Mouse (Mus musculus) ES-Bruce4 (cell line): Measurements from ENCODE around the gene Lsg1. TPM values are rescaled to one million over a fixed set of nuclear protein-coding genes. Genes with fewer than 3 reads are reported as not detected.

Experiments used
- H3K27ac ChIP-seq: 2 replicates; pipeline ENCODE4 v1.5.1; 2012; ENCODE audit warnings: low read length, inconsistent platforms; ENCODE audit not compliant: insufficient read depth
- H3K27me3 ChIP-seq: 2 replicates; pipeline ENCODE4 v1.6.1; 2012; ENCODE audit warnings: mild to moderate bottlenecking, low read length, inconsistent platforms; ENCODE audit not compliant: control insufficient read depth, poor library complexity, insufficient read depth, severe bottlenecking
- H3K36me3 ChIP-seq: 2 replicates; pipeline ENCODE4 v1.6.1; 2012; ENCODE audit warnings: inconsistent platforms, mild to moderate bottlenecking, low read length, moderate library complexity; ENCODE audit not compliant: control insufficient read depth, poor library complexity, insufficient read depth, severe bottlenecking
- H3K4me1 ChIP-seq: one replicate; pipeline ENCODE4 v1.8.1; 2011; ENCODE audit warnings: low read length; ENCODE audit not compliant: control insufficient read depth, insufficient read depth
- H3K4me3 ChIP-seq: 2 replicates; pipeline ENCODE4 v1.5.1; 2011; ENCODE audit warnings: low read depth, mild to moderate bottlenecking, low read length
- H3K9ac ChIP-seq: 2 replicates; pipeline ENCODE4 v1.6.1; 2012; ENCODE audit warnings: low read depth, mild to moderate bottlenecking, inconsistent platforms; ENCODE audit not compliant: poor library complexity, severe bottlenecking
- H3K9me3 ChIP-seq: replicated peaks from 2 replicates; pipeline ENCODE4 v1.6.1; 2012; ENCODE audit warnings: mild to moderate bottlenecking, low read length, inconsistent platforms; ENCODE audit not compliant: control insufficient read depth, poor library complexity, insufficient read depth, severe bottlenecking
- CTCF ChIP-seq: IDR thresholded peaks from one replicate; pipeline ENCODE4 v1.8.1; 2011; ENCODE audit warnings: low read depth, low read length
- EP300 ChIP-seq: IDR thresholded peaks from 2 replicates; pipeline ENCODE4 v1.6.1; 2011; ENCODE audit warnings: low read depth, low read length; ENCODE audit not compliant: insufficient read depth
- POLR2A ChIP-seq: IDR thresholded peaks from one replicate; pipeline ENCODE4 v1.8.1; 2011; ENCODE audit warnings: low read length; ENCODE audit not compliant: insufficient read depth
- polyA plus RNA-seq: library from polyadenylated mRNA; stranded (reverse); fragments of >200 nt; gene quantifications from 2 replicates; pipeline ENCODE4 v1.2.4, GENCODE M21; 2011; ENCODE audit warnings: low read depth; ENCODE audit not compliant: missing spikeins, insufficient read depth, insufficient read length

Lsg1 gene
- polyA plus RNA-seq, 1 experiment = 73.3 TPM

DNA sequence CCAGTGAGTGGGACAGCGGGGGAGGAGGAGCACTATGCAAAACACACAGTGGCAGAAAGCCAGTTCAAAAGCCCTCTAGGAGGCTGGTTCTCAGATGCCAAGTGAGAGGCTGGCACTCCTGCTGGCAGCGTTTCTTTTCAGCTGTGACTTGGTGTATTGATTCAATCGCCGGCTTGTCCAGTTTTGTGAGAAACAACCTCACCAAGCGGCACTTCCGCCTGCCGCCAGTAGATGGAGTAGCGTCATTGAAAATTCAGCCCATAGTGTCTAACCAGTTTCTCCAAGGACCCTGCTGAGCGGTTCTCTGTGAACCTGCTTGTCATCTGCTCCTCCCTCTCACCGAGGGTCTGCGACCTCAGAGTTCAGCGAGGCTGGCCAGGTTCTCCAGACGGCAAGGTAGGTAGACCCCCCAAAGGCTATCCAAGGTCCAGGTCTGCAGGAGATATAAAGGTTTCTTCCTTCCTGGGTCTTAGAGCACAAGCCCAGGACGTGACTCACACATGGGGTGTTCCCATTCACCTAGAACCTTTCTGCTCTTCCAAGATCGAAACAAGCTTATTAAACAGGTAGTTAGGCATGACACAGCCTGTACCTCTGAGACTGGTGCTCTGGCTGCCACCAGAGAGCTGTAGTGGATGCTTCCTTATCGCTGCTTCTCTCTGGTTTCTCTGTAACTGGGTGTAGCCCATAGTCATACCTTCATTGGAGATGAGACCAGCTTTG is 9.7 kb upstream of the Lsg1 start:
- no peaks in the 10 kb centered on the region for H3K27me3 ChIP-seq
- TF ChIP-seq POLR2A (no peak), EP300 (peak; percentile 62; the same call in 1 of the 2 replicates), CTCF (peak; percentile 96)
- no peaks in the 10 kb centered on the region for H3K36me3 ChIP-seq
- no peak overlapping the region for H3K4me3 ChIP-seq
- no peak overlapping the region for H3K9ac ChIP-seq
- H3K27ac ChIP-seq = no peak overlapping the region
- no peaks in the 10 kb centered on the region for H3K4me1 ChIP-seq
- no peaks in the 10 kb centered on the region for H3K9me3 ChIP-seq

DNA sequence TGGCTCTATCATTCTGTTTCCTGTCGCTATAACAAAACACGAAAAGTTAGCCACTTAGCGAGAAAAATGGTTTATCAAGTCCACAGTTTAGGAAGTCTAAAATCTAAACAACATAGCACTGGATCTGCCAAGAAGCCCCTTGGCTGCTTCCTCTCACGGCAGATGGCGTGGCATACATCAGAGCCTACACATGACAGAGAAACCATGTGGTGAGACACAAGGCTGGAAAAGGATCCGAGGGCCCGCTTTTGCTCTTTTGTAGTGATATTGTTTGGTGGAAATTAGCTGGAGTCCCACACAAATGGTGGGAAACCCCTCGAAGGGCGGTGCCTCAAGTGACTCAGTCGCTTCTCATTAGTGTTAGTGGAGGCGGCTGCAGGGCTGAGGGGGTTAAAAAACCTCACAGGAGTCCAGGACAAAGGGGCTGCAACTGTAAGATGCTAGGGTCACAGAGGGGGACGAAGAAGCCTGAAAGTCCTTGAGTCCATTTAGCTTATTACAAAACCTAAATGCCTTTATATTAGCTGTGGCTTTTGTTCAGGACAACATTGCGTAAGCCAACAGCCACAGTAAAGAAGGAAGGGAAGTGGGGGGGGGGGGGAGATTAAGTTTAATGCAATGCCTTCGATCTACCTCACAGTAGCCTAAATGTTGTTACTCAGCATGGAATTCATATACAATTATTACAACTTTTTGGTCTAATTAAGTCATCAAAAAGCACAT is 8.6 kb upstream of the Lsg1 start:
- H3K4me3 ChIP-seq = no peak overlapping the region
- H3K9me3 ChIP-seq = no peaks in the 10 kb centered on the region
- H3K27ac ChIP-seq = no peak overlapping the region
- no peak overlapping the region for H3K9ac ChIP-seq
- H3K27me3 ChIP-seq = no peaks in the 10 kb centered on the region
- TF ChIP-seq EP300 (no peak), POLR2A (no peak), CTCF (no peak)
- no peaks in the 10 kb centered on the region for H3K36me3 ChIP-seq
- H3K4me1 ChIP-seq = no peaks in the 10 kb centered on the region

DNA sequence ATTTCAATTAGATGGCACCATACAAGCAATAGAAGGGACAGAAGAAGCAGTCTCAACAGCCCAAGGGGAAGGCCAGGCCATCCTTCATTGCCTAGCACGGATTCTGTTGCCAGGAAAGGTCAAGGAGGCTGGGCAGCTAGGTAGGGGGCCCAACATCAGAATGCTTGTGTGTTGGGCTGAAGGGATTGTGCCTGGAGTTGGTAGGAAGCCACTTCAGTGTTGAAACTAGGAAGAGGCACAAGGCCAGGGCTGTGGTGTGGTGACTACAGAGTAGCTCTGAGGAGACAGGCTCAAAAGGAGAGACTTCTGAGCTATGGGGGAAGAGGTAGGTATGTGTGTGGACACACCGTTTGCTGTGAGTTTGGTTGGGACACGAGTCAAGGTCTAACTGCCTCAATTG is 8.0 kb upstream of the Lsg1 start:
- H3K36me3 ChIP-seq = no peaks in the 10 kb centered on the region
- H3K27me3 ChIP-seq = no peaks in the 10 kb centered on the region
- no peak overlapping the region for H3K4me3 ChIP-seq
- H3K27ac ChIP-seq = no peak overlapping the region
- no peak overlapping the region for H3K9ac ChIP-seq
- no peaks in the 10 kb centered on the region for H3K4me1 ChIP-seq
- no peaks in the 10 kb centered on the region for H3K9me3 ChIP-seq
- no peak for TF ChIP-seq POLR2A
- TF ChIP-seq EP300 = no peak
- no peak for TF ChIP-seq CTCF

DNA sequence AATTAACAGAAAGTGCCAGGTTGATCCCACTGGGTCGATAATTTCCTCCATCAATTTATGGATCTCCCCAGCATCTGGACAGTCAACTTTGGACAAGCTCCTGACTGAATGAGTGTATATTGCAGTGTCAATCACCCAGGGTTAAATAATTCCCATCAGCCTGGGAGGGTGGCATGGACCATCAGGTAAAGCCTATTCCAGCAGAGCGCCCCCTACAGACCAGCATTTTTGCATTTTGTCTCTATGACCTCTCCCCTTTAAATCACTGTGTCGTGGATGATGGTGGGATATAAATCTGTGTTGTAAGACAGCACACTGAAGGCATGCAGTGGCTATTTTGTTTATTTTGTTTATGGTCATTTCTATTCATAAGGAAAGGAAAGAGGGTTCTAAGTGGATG is 4.6 kb upstream of the Lsg1 start:
- H3K27ac ChIP-seq = no peak overlapping the region
- no peak for TF ChIP-seq EP300
- TF ChIP-seq POLR2A = no peak
- TF ChIP-seq CTCF = peak; percentile 50

DNA sequence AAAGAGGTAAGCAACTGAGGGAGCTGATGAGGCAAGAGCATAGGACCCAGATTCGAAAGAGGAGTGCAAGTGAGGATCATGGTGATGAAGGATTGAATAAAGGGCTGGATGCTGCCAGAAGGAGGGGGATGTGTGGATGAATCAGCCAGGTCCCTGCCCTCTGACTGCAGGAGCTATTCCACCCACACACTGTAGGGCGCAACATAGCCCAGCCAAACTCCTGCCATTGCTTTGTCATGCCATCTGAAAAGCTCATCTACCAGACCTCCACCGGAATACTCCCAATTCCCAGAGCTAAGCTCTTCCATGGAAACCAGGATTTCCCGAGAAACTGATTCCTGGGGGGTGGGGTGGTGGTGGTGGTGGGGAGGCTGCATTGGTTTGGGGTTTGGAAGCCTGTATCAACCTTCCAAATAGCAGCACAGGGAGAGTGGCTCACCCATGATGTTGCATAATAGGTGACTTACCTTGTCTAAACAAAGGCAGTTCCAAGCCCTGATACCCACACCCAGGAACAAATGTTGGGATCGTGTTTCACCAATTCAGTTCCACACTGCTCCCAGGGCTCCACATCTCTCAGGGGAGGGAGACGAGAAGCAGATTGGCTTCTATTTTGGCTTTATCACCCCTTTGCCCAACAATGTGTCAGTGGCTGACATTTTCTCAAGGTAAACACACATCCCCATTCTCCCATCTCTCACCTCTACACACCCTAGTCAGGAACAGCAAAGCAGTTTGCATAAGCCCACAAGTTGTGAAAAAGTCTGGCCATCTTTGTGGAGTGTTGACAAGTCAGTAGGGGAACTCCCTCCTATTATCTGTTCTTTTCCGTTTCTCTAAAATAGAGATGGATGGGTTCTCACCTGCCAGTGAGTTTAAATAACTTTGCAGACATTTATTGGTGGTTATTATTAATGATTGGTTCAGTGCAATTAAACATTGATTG is 3.1 kb upstream of the Lsg1 start:
- H3K4me1 ChIP-seq = peaks cover 3% of the 10 kb centered on the region

More for the DNA sequence above, 4.6 kb upstream of the Lsg1 start:
- no peak overlapping the region for H3K9ac ChIP-seq
- no peaks in the 10 kb centered on the region for H3K9me3 ChIP-seq
- H3K4me1 ChIP-seq = no peaks in the 10 kb centered on the region
- H3K36me3 ChIP-seq = no peaks in the 10 kb centered on the region
- no peak overlapping the region for H3K4me3 ChIP-seq
- H3K27me3 ChIP-seq = no peaks in the 10 kb centered on the region

More for the DNA sequence above, 3.1 kb upstream of the Lsg1 start:
- Histone ChIP-seq H3K36me3 (peaks cover 6% of the 10 kb centered on the region), H3K27ac (no peak overlapping the region), H3K4me3 (no peak overlapping the region), H3K9ac (no peak overlapping the region), H3K27me3 (no peaks in the 10 kb centered on the region), H3K9me3 (no peaks in the 10 kb centered on the region)
- TF ChIP-seq CTCF (peak; percentile 30), EP300 (no peak)
